Mouse (Mus musculus): Measurements from ENCODE around the gene Itgal.

DNA sequence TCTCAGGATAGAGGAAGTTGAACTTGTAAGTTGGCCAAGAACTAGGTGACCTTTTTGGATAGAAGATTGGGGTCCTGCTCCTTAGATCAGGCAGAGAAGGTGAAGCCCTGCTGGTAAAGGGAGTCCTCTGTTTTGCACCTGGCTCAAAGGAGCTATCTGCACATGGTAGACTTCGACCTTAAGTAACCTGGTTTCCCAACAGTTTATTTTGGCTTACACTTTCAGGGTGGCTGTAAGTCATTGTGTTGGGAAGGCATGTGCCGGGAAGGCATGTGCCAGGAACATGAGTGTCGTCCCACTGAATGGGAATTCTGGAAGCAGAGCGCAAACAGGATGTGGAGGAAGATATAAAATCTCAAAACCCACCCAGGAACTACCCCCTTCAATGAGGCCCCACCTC lies 39.5 kb downstream of the Itgal start:
- TF ChIP-seq CTCF (IDR thresholded peaks at IDR 0.05) (no peak), EP300 (IDR thresholded peaks at IDR 0.05) (no peak)

Data from lung, postnatal 0 days (tissue).